Mouse (Mus musculus) skeletal muscle tissue, postnatal 0 days (tissue): ENCODE data around the gene Tex19.2. TPM values are rescaled to one million over a fixed set of nuclear protein-coding genes. Genes with fewer than 3 reads are reported as not detected.

ENCODE experiments used
- polyA plus RNA-seq: library from polyadenylated mRNA; unstranded; fragments of >200 nt; fragmentation: Nextera tagmentation; extraction: Ambion mirVana; gene quantifications from 2 replicates; pipeline ENCODE4 v1.2.1, GENCODE M21; 2015

The Tex19.2 gene
- not detected in 2 replicates for polyA plus RNA-seq

DNA sequence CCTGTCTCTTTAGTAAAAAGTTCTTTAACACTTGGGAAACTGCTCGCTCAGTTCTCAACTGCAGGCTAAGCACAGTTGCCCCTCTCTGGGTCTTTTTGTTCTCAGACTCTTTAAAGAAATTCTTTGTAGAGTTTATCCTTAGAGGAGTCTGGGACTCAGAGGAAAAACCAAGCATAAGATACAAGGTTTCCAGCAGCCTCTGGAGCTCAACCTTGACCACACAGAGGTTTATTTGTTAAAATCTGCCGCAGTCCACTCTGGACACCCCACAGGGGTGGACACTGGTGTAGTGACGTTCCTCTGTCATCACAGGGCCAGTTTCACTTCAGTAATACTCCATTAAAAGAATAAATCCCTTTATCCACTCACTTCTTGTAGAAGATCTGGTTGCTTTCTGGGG is at the start of gene Tex19.2:
Gene Tex19.2, minus strand, starts transcription at position 101 of the 400 bp plus-strand sequence.

DNA sequence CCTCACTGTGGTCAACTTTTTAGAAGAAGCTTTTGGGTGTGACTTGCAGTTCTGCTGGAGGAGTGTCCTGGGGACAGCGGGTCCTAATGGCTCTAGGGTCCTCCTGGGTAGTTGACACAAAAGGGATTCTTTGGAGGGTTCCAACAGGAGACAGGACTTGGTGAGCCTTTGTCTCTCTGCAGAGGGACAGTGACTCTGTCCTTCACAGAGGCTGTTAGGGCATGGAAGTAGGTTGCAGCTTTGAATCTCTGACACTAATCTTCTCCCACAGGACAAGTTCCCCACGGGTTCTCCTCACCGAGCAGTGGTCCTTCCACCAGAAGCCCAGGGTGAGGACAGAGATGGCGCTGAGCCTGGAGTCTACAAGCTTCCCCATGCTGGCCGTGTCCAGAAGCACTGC is 41.5 kb upstream of the Tex19.2 start, which contains the start of gene Uts2r:
Gene Uts2r, plus strand, starts transcription at position 301 of the 400 bp plus-strand sequence.

DNA sequence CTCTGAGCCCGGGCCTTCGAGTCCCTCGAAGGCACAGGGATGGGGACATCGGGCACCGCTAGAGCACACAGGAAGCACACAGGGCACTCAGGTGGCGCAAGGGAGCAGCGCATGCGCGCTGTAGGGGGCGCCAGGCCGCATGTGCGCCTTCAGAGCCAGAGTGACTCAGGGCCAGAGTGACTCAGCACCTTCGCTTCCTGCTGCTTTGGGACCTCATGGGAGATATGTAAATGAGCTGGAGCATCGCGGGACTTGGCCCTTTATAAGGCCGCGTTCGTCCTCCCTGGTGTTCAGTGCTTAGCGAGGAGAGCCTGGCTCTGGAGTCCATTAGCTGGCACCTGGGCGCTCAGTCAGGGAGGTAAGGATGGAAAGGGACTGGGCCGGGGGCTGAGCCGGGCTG is 27.4 kb upstream of the Tex19.2 start, which contains the start of gene Tex19.1:
Gene Tex19.1, plus strand, starts transcription at position 279 of the 400 bp plus-strand sequence.

DNA sequence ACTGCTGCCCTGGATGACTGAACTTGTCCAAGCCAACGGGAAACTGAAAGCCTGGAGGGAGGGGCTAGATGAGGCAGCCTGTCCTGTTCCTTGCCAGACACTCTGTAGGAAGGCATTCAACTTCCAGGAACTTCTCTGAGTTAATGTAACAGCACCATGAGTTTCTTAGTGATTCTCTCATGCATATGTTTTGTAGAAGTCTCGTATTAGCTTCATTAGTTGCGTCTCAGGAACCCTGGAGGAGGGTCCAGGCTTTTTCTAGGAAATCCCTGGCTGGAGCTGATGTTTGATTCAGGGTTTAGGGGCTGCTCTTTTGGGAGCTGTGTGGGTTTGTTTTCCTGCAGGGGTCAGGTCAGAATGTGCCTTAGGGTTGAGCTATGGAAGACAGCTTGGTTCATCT is 37.4 kb downstream of the Tex19.2 start, which contains the start of gene Sectm1a:
Gene Sectm1a, minus strand, starts transcription at position 101 of the 400 bp plus-strand sequence.

Other genes with a start within 250 kb of the Tex19.2 start
- gene Ccdc57, start 185.8 kb downstream of the Tex19.2 start, polyA plus RNA-seq = 4.2 and 4.4 TPM in 2 replicates
- 251 and 269 TPM in 2 replicates for gene Slc16a3, start 170.2 kb downstream of the Tex19.2 start, polyA plus RNA-seq
- 49.8 and 50.0 TPM in 2 replicates for gene Csnk1d, start 127.3 kb downstream of the Tex19.2 start, polyA plus RNA-seq
- gene Cd7, start 79.3 kb downstream of the Tex19.2 start, polyA plus RNA-seq = 0.13 and 0.50 TPM in 2 replicates
- not detected in 2 replicates for gene Sectm1b, start 55.1 kb downstream of the Tex19.2 start, polyA plus RNA-seq
- 0.10 and 0.16 TPM in 2 replicates for gene Sectm1a, start 37.5 kb downstream of the Tex19.2 start, polyA plus RNA-seq
- gene Tex19.1, start 27.5 kb upstream of the Tex19.2 start, polyA plus RNA-seq = 0.07 and 0.12 TPM in 2 replicates
- gene Uts2r, start 41.6 kb upstream of the Tex19.2 start, polyA plus RNA-seq = 2.7 and 3.2 TPM in 2 replicates
- gene Hexdc, start 85.8 kb upstream of the Tex19.2 start, polyA plus RNA-seq = 5.0 and 5.6 TPM in 2 replicates
- gene Ogfod3, start 86.0 kb upstream of the Tex19.2 start, polyA plus RNA-seq = 22.1 and 23.6 TPM in 2 replicates
- gene Cybc1, start 110.6 kb upstream of the Tex19.2 start, polyA plus RNA-seq = 9.3 and 12.4 TPM in 2 replicates
- 20.4 and 23.9 TPM in 2 replicates for gene Narf, start 118.6 kb upstream of the Tex19.2 start, polyA plus RNA-seq
- gene Foxk2, start 141.3 kb upstream of the Tex19.2 start, polyA plus RNA-seq = 3.8 and 4.1 TPM in 2 replicates
- 54.1 and 57.8 TPM in 2 replicates for gene Wdr45b, start 235.8 kb upstream of the Tex19.2 start, polyA plus RNA-seq